Mouse (Mus musculus): Measurements from ENCODE around the gene Suclg2. TPM values are rescaled to one million over a fixed set of nuclear protein-coding genes. Genes with fewer than 3 reads are reported as not detected.

Gene Suclg2
- polyA plus RNA-seq, 1 experiment from 2014 or later: 78.5 TPM

GRCm38 (mm10) chr6:95635411-95635810, 83.2 kb downstream of the Suclg2 start:
- TF ChIP-seq CTCF (IDR thresholded peaks at IDR 0.05; ENCODE audit: low read depth): no peak
- Histone ChIP-seq H3K27me3 (ENCODE audit: insufficient read depth, low read length) (no peaks in the 10 kb centered on the region), H3K27ac (ENCODE audit: low read depth) (no peak overlapping the region), H3K4me3 (ENCODE audit: low read depth, low read length) (no peak overlapping the region), H3K36me3 (ENCODE audit: insufficient read depth) (no peaks in the 10 kb centered on the region), H3K9ac (no peak overlapping the region), H3K9me3 (ENCODE audit: low read depth, low read length) (no peaks in the 10 kb centered on the region), H3K4me2 (no peak overlapping the region), H3K4me1 (ENCODE audit: insufficient read depth) (no peaks in the 10 kb centered on the region)
- no peak for DNase-seq
- no peak for ATAC-seq (ENCODE audit: insufficient read depth)
- 39% methylated on average over 2 of the region's 2 CpGs for WGBS

GRCm38 (mm10) chr6:95629071-95629470, 89.5 kb downstream of the Suclg2 start:
- TF ChIP-seq CTCF (IDR thresholded peaks at IDR 0.05; ENCODE audit: low read depth): no peak
- no peak overlapping the region for H3K27ac ChIP-seq (ENCODE audit: low read depth)
- DNase-seq (no peak), ATAC-seq (ENCODE audit: insufficient read depth) (no peak)
- no peaks in the 10 kb centered on the region for H3K36me3 ChIP-seq (ENCODE audit: insufficient read depth)
- whole genome bisulfite sequencing: 87% methylated on average over 7 of the region's 7 CpGs
- H3K4me2 ChIP-seq: no peak overlapping the region
- no peak overlapping the region for H3K9ac ChIP-seq
- no peaks in the 10 kb centered on the region for H3K27me3 ChIP-seq (ENCODE audit: insufficient read depth, low read length)
- H3K4me1 ChIP-seq (ENCODE audit: insufficient read depth): no peaks in the 10 kb centered on the region
- no peak overlapping the region for H3K4me3 ChIP-seq (ENCODE audit: low read depth, low read length)
- no peaks in the 10 kb centered on the region for H3K9me3 ChIP-seq (ENCODE audit: low read depth, low read length)

- 50% methylated on average over 2 of the region's 2 CpGs for WGBS
These were observed 96.8 kb downstream of the Suclg2 start for GRCm38 (mm10) chr6:95621821-95622220.

GRCm38 (mm10) chr6:95620804-95621203, 97.8 kb downstream of the Suclg2 start:
- H3K27ac ChIP-seq (ENCODE audit: low read depth): no peak overlapping the region

More at GRCm38 (mm10) chr6:95621821-95622220, 96.8 kb downstream of the Suclg2 start:
- Histone ChIP-seq H3K4me1 (ENCODE audit: insufficient read depth) (no peaks in the 10 kb centered on the region), H3K36me3 (ENCODE audit: insufficient read depth) (peaks cover 3% of the 10 kb centered on the region; the same call in 1 of the 2 replicates), H3K27ac (ENCODE audit: low read depth) (peak overlapping the region; percentile 30; the same call in 1 of the 2 replicates), H3K27me3 (ENCODE audit: insufficient read depth, low read length) (no peaks in the 10 kb centered on the region), H3K9ac (no peak overlapping the region), H3K4me2 (no peak overlapping the region), H3K4me3 (ENCODE audit: low read depth, low read length) (no peak overlapping the region), H3K9me3 (ENCODE audit: low read depth, low read length) (no peaks in the 10 kb centered on the region)
- ATAC-seq (ENCODE audit: insufficient read depth): peak; percentile 86
- TF ChIP-seq CTCF (IDR thresholded peaks at IDR 0.05; ENCODE audit: low read depth): no peak
- peak; percentile 87 for DNase-seq

GRCm38 (mm10) chr6:95619817-95620216, 98.8 kb downstream of the Suclg2 start:
- H3K36me3 ChIP-seq (ENCODE audit: insufficient read depth): peaks cover 3% of the 10 kb centered on the region; the same call in 1 of the 2 replicates
- no peak overlapping the region for H3K27ac ChIP-seq (ENCODE audit: low read depth)
- H3K9me3 ChIP-seq (ENCODE audit: low read depth, low read length): no peaks in the 10 kb centered on the region
- TF ChIP-seq CTCF (IDR thresholded peaks at IDR 0.05; ENCODE audit: low read depth): no peak
- no peak overlapping the region for H3K9ac ChIP-seq
- no peak overlapping the region for H3K4me3 ChIP-seq (ENCODE audit: low read depth, low read length)
- no peak overlapping the region for H3K4me2 ChIP-seq
- no peaks in the 10 kb centered on the region for H3K27me3 ChIP-seq (ENCODE audit: insufficient read depth, low read length)
- DNase-seq (no peak), ATAC-seq (ENCODE audit: insufficient read depth) (no peak)
- no peaks in the 10 kb centered on the region for H3K4me1 ChIP-seq (ENCODE audit: insufficient read depth)

More at GRCm38 (mm10) chr6:95620804-95621203, 97.8 kb downstream of the Suclg2 start:
- Histone ChIP-seq H3K4me2 (no peak overlapping the region), H3K9me3 (ENCODE audit: low read depth, low read length) (no peaks in the 10 kb centered on the region), H3K9ac (no peak overlapping the region), H3K27me3 (ENCODE audit: insufficient read depth, low read length) (no peaks in the 10 kb centered on the region), H3K4me1 (ENCODE audit: insufficient read depth) (no peaks in the 10 kb centered on the region), H3K36me3 (ENCODE audit: insufficient read depth) (peaks cover 3% of the 10 kb centered on the region; the same call in 1 of the 2 replicates), H3K4me3 (ENCODE audit: low read depth, low read length) (no peak overlapping the region)
- WGBS: 76% methylated on average over 4 of the region's 4 CpGs
- ATAC-seq (ENCODE audit: insufficient read depth) (no peak), DNase-seq (no peak)
- no peak for TF ChIP-seq CTCF (IDR thresholded peaks at IDR 0.05; ENCODE audit: low read depth)

GRCm38 (mm10) chr6:95618434-95618833, 100.2 kb downstream of the Suclg2 start:
- 85% methylated on average over 4 of the region's 4 CpGs for WGBS
- Histone ChIP-seq H3K27ac (ENCODE audit: low read depth) (no peak overlapping the region), H3K36me3 (ENCODE audit: insufficient read depth) (peaks cover 3% of the 10 kb centered on the region; the same call in 1 of the 2 replicates), H3K27me3 (ENCODE audit: insufficient read depth, low read length) (no peaks in the 10 kb centered on the region), H3K4me3 (ENCODE audit: low read depth, low read length) (no peak overlapping the region), H3K4me2 (no peak overlapping the region), H3K4me1 (ENCODE audit: insufficient read depth) (no peaks in the 10 kb centered on the region), H3K9ac (no peak overlapping the region), H3K9me3 (ENCODE audit: low read depth, low read length) (no peaks in the 10 kb centered on the region)
- DNase-seq: no peak
- TF ChIP-seq CTCF (IDR thresholded peaks at IDR 0.05; ENCODE audit: low read depth): no peak
- no peak for ATAC-seq (ENCODE audit: insufficient read depth)

- H3K36me3 ChIP-seq (ENCODE audit: insufficient read depth): peaks cover 3% of the 10 kb centered on the region; the same call in 1 of the 2 replicates
- H3K4me1 ChIP-seq (ENCODE audit: insufficient read depth): no peaks in the 10 kb centered on the region
- H3K4me2 ChIP-seq: no peak overlapping the region
- no peak for TF ChIP-seq CTCF (IDR thresholded peaks at IDR 0.05; ENCODE audit: low read depth)
- ATAC-seq (ENCODE audit: insufficient read depth) (no peak), DNase-seq (no peak)
- H3K27me3 ChIP-seq (ENCODE audit: insufficient read depth, low read length): no peaks in the 10 kb centered on the region
- WGBS: 63% methylated on average over 3 of the region's 3 CpGs
- no peak overlapping the region for H3K4me3 ChIP-seq (ENCODE audit: low read depth, low read length)
- H3K9me3 ChIP-seq (ENCODE audit: low read depth, low read length): no peaks in the 10 kb centered on the region
- no peak overlapping the region for H3K9ac ChIP-seq
- H3K27ac ChIP-seq (ENCODE audit: low read depth): no peak overlapping the region
These were observed 105.4 kb downstream of the Suclg2 start for GRCm38 (mm10) chr6:95613228-95613627.
